Mouse (Mus musculus) liver, embryonic 11.5 days (tissue): ENCODE results near the gene Hk2. TPM values are rescaled to one million over a fixed set of nuclear protein-coding genes. Genes with fewer than 3 reads are reported as not detected.
A peak's percentile ranks its signal among the peaks of the same experiment; 100 is the strongest.

Source experiments
- ATAC-seq: fragments of 200-750 bp; cut with Nextera tagmentation; replicated peaks from 2 replicates; pipeline ENCODE4 v1.8.0; 2017; ENCODE audit warnings: moderate number of reproducible peaks, mild to moderate bottlenecking, moderate TSS enrichment, moderate library complexity; ENCODE audit not compliant: low FRiP score
- DNase-seq: peaks from one replicate; pipeline ENCODE4 v3.0.0-alpha.2; 2017; ENCODE audit warnings: low spot score
- H3K27ac ChIP-seq: fragments of 300-500 bp; sonication (generic); 2 replicates; pipeline ENCODE4 v1.5.1; 2014; ENCODE audit warnings: mild to moderate bottlenecking, low read depth, low read length, control low read depth
- H3K27me3 ChIP-seq: fragments of 300-500 bp; sonication (generic); replicated peaks from 2 replicates; pipeline ENCODE4 v1.6.1; 2014; ENCODE audit warnings: low read length, mixed read lengths; ENCODE audit not compliant: control insufficient read depth, insufficient read depth
- H3K36me3 ChIP-seq: fragments of 300-500 bp; sonication (generic); 2 replicates; pipeline ENCODE4 v1.6.1; 2014; ENCODE audit warnings: mild to moderate bottlenecking, low read length, moderate library complexity, mixed read lengths; ENCODE audit not compliant: control insufficient read depth, insufficient read depth
- H3K4me1 ChIP-seq: fragments of 300-500 bp; sonication (generic); replicated peaks from 2 replicates; pipeline ENCODE4 v1.6.1; 2014; ENCODE audit warnings: low read length, mixed read lengths; ENCODE audit not compliant: control insufficient read depth, insufficient read depth
- H3K4me2 ChIP-seq: fragments of 300-500 bp; sonication (generic); 2 replicates; pipeline ENCODE4 v1.6.1; 2014; ENCODE audit warnings: mild to moderate bottlenecking, control low read depth, moderate library complexity
- H3K4me3 ChIP-seq: fragments of 300-500 bp; sonication (generic); 2 replicates; pipeline ENCODE4 v1.5.1; 2014; ENCODE audit warnings: low read depth, low read length, control low read depth
- H3K9ac ChIP-seq: fragments of 300-500 bp; sonication (generic); 2 replicates; pipeline ENCODE4 v1.6.1; 2014; ENCODE audit warnings: low read depth, low read length, control low read depth
- H3K9me3 ChIP-seq: fragments of 300-500 bp; sonication (generic); 2 replicates; pipeline ENCODE4 v1.6.1; 2016; ENCODE audit warnings: low read length, inconsistent platforms, mixed read lengths; ENCODE audit not compliant: control insufficient read depth
- WGBS: fragments of 180-500 bp; shearing (Covaris S2); extraction: QIAGEN DNeasy Blood & Tissue Kit; methylation state at CpG from one replicate; pipeline ENCODE4 v1.1.7; 2014; 5-methylcytosine and 5-hydroxymethylcytosine counted together
- polyA plus RNA-seq: library from polyadenylated mRNA; unstranded; fragments of >200 nt; fragmentation: Nextera tagmentation; extraction: Ambion mirVana; gene quantifications from 2 replicates; pipeline ENCODE4 v1.2.1, GENCODE M21; 2014

Gene Hk2
- polyA plus RNA-seq, 1 experiment from 2014 or later, result 29.0 TPM

DNA sequence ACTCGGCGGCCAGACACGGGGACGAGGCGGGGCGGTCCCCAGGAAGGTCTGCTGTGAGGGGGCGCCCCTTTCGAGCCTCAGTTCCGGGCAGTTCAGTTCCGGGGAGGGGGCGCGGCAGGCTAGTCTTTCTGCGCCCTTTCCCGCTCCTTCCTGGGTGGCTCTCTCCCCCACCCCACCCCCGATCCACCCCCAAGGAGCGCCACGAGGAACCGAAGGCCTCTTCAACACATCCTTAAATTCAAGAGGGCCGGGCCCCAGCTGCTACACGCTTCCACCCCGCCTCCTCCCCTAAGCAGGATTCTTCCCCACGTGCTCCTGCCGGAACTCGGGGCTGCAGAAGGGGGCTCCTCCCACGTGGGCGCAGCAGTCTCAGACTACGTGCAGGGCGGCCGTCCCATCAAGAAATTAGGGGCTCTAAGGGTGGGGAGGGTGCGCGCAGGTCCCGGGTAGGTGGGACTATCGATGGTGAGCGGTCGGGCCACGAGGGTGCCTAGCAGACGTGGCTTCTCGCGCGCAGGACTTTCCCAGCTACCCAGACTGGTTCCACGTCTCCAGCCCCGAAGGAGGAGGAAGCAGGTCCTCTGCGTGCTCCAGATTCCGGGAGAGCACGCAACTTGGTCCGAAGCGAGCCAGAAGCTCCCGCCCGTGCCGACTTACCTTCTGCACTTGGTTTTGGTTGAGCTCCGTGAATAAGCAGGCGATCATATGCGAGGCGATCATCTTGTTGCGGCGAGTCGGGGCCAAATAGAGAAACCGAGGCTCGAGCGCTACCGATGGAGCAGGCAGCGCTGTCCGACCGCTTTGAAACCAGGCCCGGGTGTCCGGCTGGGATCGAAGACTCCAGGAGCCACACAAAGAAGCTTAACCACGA is 758 bp downstream of the Hk2 start:
- Histone ChIP-seq H3K4me3 (peak overlapping the region; percentile 79), H3K9me3 (no peaks in the 10 kb centered on the region), H3K27me3 (no peaks in the 10 kb centered on the region), H3K9ac (peak overlapping the region; percentile 78), H3K4me1 (peaks cover 22% of the 10 kb centered on the region), H3K27ac (peak overlapping the region; percentile 84), H3K36me3 (no peaks in the 10 kb centered on the region), H3K4me2 (peak overlapping the region; percentile 94)
- ATAC-seq, result peak; percentile 28
- whole genome bisulfite sequencing, result under 1% methylated on average over 67 of the region's 68 CpGs
- DNase-seq, result peak; percentile 83

- H3K4me3 ChIP-seq, result peak overlapping the region; percentile 79
- WGBS, result under 1% methylated on average over 19 of the region's 19 CpGs
- H3K27me3 ChIP-seq, result no peaks in the 10 kb centered on the region
- peak overlapping the region; percentile 78 for H3K9ac ChIP-seq
- H3K4me1 ChIP-seq, result peaks cover 22% of the 10 kb centered on the region
- H3K27ac ChIP-seq, result peak overlapping the region; percentile 84
- no peak for ATAC-seq
- H3K4me2 ChIP-seq, result peak overlapping the region; percentile 94
- no peaks in the 10 kb centered on the region for H3K36me3 ChIP-seq
- DNase-seq, result peak; percentile 58
- no peaks in the 10 kb centered on the region for H3K9me3 ChIP-seq
Observed at GRCm38 (mm10) chr6:82772451-82773101, 1.7 kb downstream of the Hk2 start.

DNA sequence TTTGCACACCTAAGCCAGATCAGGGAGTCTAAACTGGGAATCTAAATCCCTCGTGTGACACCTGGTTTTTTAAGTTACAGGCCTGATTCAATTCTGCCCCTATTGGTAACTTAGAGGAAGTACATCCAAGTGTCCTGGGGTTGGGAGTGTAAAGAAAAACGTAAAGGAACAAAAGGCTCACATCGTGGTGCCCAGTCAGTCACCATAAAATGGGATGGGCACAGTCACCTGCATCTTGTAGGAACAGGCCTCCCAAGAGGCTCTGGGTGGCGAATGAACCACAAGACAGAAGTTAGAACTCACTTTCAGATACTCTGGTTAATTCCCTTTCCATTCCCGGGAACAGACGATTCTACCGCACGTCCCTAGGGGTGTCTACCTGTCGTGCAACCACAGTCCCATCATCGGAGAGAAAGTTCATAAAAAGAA is 2.3 kb downstream of the Hk2 start:
- 2% methylated on average over 10 of the region's 10 CpGs for WGBS
- ATAC-seq (no peak), DNase-seq (no peak)
- peak overlapping the region; percentile 78 for H3K9ac ChIP-seq
- no peaks in the 10 kb centered on the region for H3K9me3 ChIP-seq
- no peaks in the 10 kb centered on the region for H3K36me3 ChIP-seq
- H3K4me3 ChIP-seq, result peak overlapping the region; percentile 79
- H3K4me2 ChIP-seq, result peak overlapping the region; percentile 94
- H3K27me3 ChIP-seq, result no peaks in the 10 kb centered on the region
- peaks cover 22% of the 10 kb centered on the region for H3K4me1 ChIP-seq
- H3K27ac ChIP-seq, result no peak overlapping the region

GRCm38 (mm10) chr6:82771059-82771458 is 3.2 kb downstream of the Hk2 start:
- 58% methylated on average over 9 of the region's 9 CpGs for WGBS
- Histone ChIP-seq H3K36me3 (no peaks in the 10 kb centered on the region), H3K27me3 (no peaks in the 10 kb centered on the region), H3K9ac (no peak overlapping the region), H3K4me3 (peak overlapping the region; percentile 79), H3K4me1 (peaks cover 29% of the 10 kb centered on the region), H3K4me2 (peak overlapping the region; percentile 94), H3K27ac (no peak overlapping the region), H3K9me3 (no peaks in the 10 kb centered on the region)
- no peak for DNase-seq
- no peak for ATAC-seq

DNA sequence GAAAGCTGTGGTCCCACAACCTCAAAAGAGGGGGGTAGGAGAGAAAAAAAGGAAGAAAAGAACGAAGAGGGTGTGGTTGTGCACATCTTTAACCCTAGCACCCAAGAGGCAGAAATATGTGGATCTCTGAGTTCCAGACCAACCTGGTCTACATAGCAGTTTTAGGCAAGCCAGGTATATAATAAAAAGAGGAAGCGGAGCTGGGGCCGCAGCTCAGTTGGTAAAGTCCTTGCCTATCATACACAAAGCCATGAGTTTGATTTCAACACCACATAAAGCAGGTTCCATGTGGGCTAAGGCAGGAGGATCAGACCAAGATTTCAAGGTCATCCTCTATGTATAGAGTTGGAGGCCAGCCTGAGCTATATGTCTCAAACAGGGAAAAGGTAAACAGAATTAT is 4.0 kb downstream of the Hk2 start:
- no peak for ATAC-seq
- H3K4me2 ChIP-seq, result peak overlapping the region; percentile 94; the same call in 1 of the 2 replicates
- H3K27ac ChIP-seq, result no peak overlapping the region
- H3K9me3 ChIP-seq, result no peaks in the 10 kb centered on the region
- H3K9ac ChIP-seq, result no peak overlapping the region; the same call in 1 of the 2 replicates
- 55% methylated on average over 3 of the region's 3 CpGs for WGBS
- DNase-seq, result no peak
- H3K36me3 ChIP-seq, result no peaks in the 10 kb centered on the region
- H3K4me1 ChIP-seq, result peaks cover 36% of the 10 kb centered on the region
- 0 out of 2 replicates have a peak overlapping the region, but pooled peaks have one; percentile 2 for H3K4me3 ChIP-seq
- no peaks in the 10 kb centered on the region for H3K27me3 ChIP-seq

DNA sequence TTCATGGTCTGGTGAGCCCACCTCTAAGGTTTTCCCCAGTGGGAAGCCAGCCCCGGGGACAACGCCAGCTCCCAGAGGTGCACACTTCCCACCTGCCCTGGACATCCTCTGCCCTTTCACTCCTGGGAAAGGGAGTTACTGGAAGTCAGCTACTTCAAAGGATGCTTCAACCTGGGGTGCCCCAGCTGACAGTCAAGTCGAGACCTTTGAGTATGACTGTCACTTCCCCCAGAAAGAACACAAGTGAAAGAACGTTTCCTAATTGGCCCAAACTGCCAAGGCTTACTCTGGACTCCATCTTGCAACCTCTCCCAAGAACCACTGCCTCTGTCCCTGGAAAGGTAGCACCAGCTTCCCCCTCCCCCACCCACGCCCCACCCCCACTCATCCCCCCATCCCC is 4.5 kb downstream of the Hk2 start:
- no peaks in the 10 kb centered on the region for H3K27me3 ChIP-seq
- H3K36me3 ChIP-seq, result no peaks in the 10 kb centered on the region
- H3K27ac ChIP-seq, result no peak overlapping the region
- peaks cover 42% of the 10 kb centered on the region for H3K4me1 ChIP-seq
- peak overlapping the region; percentile 94; the same call in 1 of the 2 replicates for H3K4me2 ChIP-seq
- no peaks in the 10 kb centered on the region for H3K9me3 ChIP-seq
- H3K9ac ChIP-seq, result no peak overlapping the region
- 65% methylated on average over 5 of the region's 5 CpGs for WGBS
- no peak overlapping the region for H3K4me3 ChIP-seq
- no peak for ATAC-seq
- no peak for DNase-seq

DNA sequence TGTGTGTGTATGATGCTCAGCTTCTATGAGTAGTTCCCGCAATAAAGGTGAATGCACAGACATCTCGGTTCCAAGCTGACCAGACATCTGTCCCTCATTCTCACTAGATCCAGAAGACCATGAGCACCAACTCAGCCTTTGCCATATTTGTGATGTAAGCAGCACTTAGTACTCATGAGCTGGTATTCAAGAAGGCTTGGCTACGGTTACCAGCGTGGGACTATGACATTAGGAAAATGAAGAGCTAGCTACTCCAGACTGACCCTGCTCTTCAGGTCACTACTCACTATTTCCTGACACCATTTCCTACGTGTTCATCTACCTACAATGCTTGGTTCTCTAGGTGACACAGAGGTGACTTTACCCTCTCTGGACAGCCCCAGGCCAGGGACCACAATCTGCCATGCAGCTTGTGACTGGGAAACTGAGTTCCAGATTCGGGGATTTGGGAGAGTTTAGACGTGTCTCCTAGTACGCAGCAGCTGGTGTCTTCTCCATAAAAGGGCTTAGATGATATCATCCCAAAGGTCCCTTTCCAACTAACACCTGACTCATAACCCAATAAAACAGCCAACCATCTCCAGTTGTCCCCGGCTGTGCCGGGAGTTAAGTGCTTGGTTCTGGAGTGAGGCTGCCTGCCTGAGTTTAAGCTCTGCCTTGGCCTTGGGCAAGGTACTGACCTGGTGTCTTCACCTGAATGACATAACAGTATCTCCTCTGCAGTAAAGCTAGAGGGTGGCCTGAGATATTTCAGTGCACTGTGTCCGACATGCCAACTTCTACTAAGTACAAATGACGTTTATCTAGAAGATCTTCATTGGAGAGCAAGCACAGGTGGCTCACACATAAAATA is 6.3 kb downstream of the Hk2 start:
- ATAC-seq (no peak), DNase-seq (no peak)
- H3K36me3 ChIP-seq, result no peaks in the 10 kb centered on the region
- no peaks in the 10 kb centered on the region for H3K9me3 ChIP-seq
- 86% methylated on average over 12 of the region's 12 CpGs for WGBS
- peaks cover 60% of the 10 kb centered on the region for H3K4me1 ChIP-seq
- no peak overlapping the region for H3K4me3 ChIP-seq
- H3K4me2 ChIP-seq, result no peak overlapping the region
- no peaks in the 10 kb centered on the region for H3K27me3 ChIP-seq
- no peak overlapping the region for H3K27ac ChIP-seq
- H3K9ac ChIP-seq, result no peak overlapping the region

DNA sequence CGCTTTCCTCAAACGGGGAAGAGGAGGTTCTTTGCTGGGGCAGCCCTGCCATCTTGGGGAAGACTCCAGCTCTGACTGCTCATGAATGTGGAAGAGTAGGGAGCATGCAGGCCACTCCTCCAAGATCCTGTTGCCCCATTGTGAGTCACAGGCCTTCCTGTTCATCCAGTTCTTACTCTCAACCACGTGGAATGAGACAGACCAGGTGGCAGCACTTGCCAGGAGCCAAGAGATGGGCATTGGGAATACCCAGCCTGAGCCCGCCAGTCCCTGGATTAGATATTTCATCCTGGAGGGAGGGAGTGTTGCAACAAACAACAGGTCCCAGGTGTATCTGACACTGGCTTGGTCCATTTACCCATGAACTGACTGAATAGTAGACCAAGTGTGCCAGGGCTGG is 7.6 kb downstream of the Hk2 start:
- no peak overlapping the region for H3K4me3 ChIP-seq
- H3K9me3 ChIP-seq, result no peaks in the 10 kb centered on the region
- H3K9ac ChIP-seq, result no peak overlapping the region
- no peaks in the 10 kb centered on the region for H3K27me3 ChIP-seq
- DNase-seq (no peak), ATAC-seq (no peak)
- H3K36me3 ChIP-seq, result no peaks in the 10 kb centered on the region
- 0 out of 2 replicates have a peak overlapping the region, but pooled peaks have one; percentile 2 for H3K4me2 ChIP-seq
- no peak overlapping the region for H3K27ac ChIP-seq
- peaks cover 71% of the 10 kb centered on the region for H3K4me1 ChIP-seq
- 58% methylated on average over 4 of the region's 4 CpGs for WGBS
